Mouse (Mus musculus) stomach, embryonic 16.5 days (tissue): ENCODE data around the gene Hdac10. TPM values are rescaled to one million over a fixed set of nuclear protein-coding genes. Genes with fewer than 3 reads are reported as not detected.

Experiments used
- ATAC-seq: fragments of 200-750 bp; cut with Nextera tagmentation; 2 replicates; pipeline ENCODE4 v1.8.0; 2017; ENCODE audit warnings: moderate number of reproducible peaks, moderate TSS enrichment; ENCODE audit not compliant: insufficient read depth, low FRiP score
- H3K27ac ChIP-seq: fragments of 300-500 bp; sonication (generic); 2 replicates; pipeline ENCODE4 v1.5.1; 2014; ENCODE audit warnings: low read length
- H3K27me3 ChIP-seq: fragments of 300-500 bp; sonication (generic); 2 replicates; pipeline ENCODE4 v1.6.1; 2014; ENCODE audit warnings: low read length, control low read depth, mixed read lengths; ENCODE audit not compliant: control insufficient read depth, insufficient read depth
- H3K36me3 ChIP-seq: fragments of 300-500 bp; sonication (generic); 2 replicates; pipeline ENCODE4 v1.6.1; 2014; ENCODE audit warnings: low read length; ENCODE audit not compliant: control insufficient read depth, insufficient read depth
- H3K4me1 ChIP-seq: fragments of 300-500 bp; sonication (generic); 2 replicates; pipeline ENCODE4 v1.6.1; 2014; ENCODE audit warnings: low read length, control low read depth, mixed read lengths; ENCODE audit not compliant: control insufficient read depth, insufficient read depth
- H3K4me2 ChIP-seq: fragments of 300-500 bp; sonication (generic); 2 replicates; pipeline ENCODE4 v1.6.1; 2014; ENCODE audit warnings: low read depth, low read length, mixed read lengths
- H3K4me3 ChIP-seq: fragments of 300-500 bp; sonication (generic); replicated peaks from 2 replicates; pipeline ENCODE4 v1.5.1; 2014; ENCODE audit warnings: mild to moderate bottlenecking, low read length
- H3K9ac ChIP-seq: fragments of 300-500 bp; sonication (generic); 2 replicates; pipeline ENCODE4 v1.6.1; 2014; ENCODE audit warnings: low read length
- H3K9me3 ChIP-seq: fragments of 300-500 bp; sonication (generic); replicated peaks from 2 replicates; pipeline ENCODE4 v1.6.1; 2016; ENCODE audit warnings: low read length, control low read depth; ENCODE audit not compliant: control insufficient read depth
- WGBS: fragments of 180-500 bp; shearing (Covaris S2); extraction: QIAGEN DNeasy Blood & Tissue Kit; methylation state at CpG from one replicate; pipeline ENCODE4 v1.1.7; 2014; 5-methylcytosine and 5-hydroxymethylcytosine counted together
- polyA plus RNA-seq: library from polyadenylated mRNA; unstranded; fragments of >200 nt; fragmentation: Nextera tagmentation; extraction: Ambion mirVana; gene quantifications from 2 replicates; pipeline ENCODE4 v1.2.1, GENCODE M21; 2015

Hdac10 gene
- polyA plus RNA-seq, 1 experiment from 2014 or later, result 23.7 TPM

DNA sequence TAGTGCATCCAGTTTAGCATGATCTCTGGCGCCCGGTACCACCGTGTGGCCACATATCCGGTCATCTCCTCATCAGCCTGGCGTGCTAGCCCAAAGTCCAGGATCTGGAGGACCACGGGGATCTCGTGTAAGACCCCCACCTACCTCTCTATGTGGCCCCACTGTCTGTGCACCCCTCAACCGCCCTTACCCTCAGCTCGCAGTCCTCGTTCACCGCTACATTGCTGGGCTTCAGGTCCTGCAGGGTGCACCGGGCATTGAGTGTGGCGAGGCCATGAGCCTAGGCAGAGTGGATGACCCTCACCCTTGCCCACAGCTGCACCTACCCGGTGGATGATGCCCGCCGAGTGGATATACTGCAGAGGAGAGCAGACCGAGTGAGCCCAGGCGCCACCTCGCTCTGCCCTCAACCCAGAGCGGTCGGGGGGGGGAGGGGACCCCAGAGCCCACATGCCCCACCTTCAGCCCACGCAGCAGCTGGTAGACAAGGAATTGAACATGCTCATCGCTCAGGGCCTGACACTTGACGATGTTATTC is 17.4 kb upstream of the Hdac10 start:
- H3K36me3 ChIP-seq, result no peaks in the 10 kb centered on the region
- no peak for ATAC-seq
- peaks cover 17% of the 10 kb centered on the region for H3K4me1 ChIP-seq
- peaks cover 38% of the 10 kb centered on the region for H3K27me3 ChIP-seq
- H3K4me2 ChIP-seq, result no peak overlapping the region
- H3K27ac ChIP-seq, result no peak overlapping the region
- H3K4me3 ChIP-seq, result no peak overlapping the region
- no peak overlapping the region for H3K9ac ChIP-seq
- H3K9me3 ChIP-seq, result no peaks in the 10 kb centered on the region
- WGBS, result 65% methylated on average over 24 of the region's 24 CpGs

DNA sequence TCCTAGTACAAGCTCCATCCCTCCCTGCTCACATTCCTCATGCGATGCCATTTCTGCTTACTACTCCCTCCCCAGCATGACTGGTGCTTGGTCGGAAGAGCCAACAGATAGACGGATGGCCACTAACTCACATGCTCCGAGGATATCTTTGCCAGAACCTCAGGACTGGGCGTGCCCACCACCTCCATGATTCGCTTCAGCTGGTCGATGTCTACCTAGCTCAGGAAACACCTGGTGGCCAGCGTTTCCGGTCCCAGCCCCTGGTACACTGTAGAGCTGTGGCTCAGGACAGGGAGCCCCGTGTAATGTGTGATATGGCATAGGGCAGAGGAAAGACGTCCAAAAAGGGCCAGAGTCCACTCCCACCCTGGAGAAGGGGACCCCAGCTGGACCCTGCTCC is 16.5 kb upstream of the Hdac10 start:
- Histone ChIP-seq H3K9me3 (no peaks in the 10 kb centered on the region), H3K4me3 (no peak overlapping the region), H3K4me1 (peaks cover 20% of the 10 kb centered on the region), H3K4me2 (no peak overlapping the region), H3K9ac (no peak overlapping the region), H3K36me3 (no peaks in the 10 kb centered on the region), H3K27ac (no peak overlapping the region), H3K27me3 (peaks cover 44% of the 10 kb centered on the region)
- 87% methylated on average over 11 of the region's 11 CpGs for WGBS
- ATAC-seq, result no peak

DNA sequence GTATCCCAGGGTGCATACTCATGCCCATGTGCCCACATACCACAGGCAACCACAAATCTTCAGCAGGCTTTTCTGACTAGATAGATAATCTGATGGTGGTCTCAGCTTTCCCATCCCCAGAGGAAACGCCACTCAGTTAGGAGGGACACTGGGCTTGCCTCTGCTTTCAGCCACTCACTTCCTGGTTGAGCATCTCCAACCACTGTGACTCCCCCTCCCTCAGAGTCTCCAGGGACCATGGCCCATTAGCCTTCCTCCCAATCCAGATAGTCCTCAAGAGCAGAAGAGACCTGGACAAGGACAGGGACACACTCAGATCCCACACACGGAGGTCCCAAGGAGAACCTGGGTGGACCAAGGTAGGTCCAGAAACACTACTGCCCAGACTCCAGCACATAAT is 14.6 kb upstream of the Hdac10 start:
- Histone ChIP-seq H3K27ac (no peak overlapping the region), H3K4me1 (peaks cover 14% of the 10 kb centered on the region), H3K4me3 (no peak overlapping the region), H3K4me2 (no peak overlapping the region), H3K36me3 (no peaks in the 10 kb centered on the region), H3K9me3 (no peaks in the 10 kb centered on the region), H3K9ac (no peak overlapping the region), H3K27me3 (peaks cover 42% of the 10 kb centered on the region)
- 71% methylated on average over 2 of the region's 2 CpGs for WGBS
- no peak for ATAC-seq

DNA sequence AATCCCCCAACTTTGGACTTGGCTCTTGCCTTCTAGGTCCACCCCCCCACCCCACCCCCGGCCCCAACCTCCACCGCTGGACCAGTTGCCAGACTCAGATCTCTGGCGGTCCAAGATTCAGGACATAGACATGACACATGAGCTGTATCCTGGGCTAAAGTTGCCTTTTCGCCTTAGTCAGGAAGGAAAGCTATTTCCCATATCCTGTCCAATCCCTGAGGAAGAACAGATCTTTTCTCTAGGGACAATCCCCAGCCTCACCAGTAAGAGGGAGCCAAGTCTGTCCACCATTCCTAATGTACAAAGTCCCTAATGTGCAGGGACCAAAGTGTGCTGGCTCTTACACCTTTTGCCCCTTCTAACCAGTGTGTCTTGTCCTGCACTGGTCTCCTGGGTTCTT is 13.4 kb upstream of the Hdac10 start:
- ATAC-seq, result no peak
- no peaks in the 10 kb centered on the region for H3K9me3 ChIP-seq
- H3K4me2 ChIP-seq, result no peak overlapping the region
- WGBS, result 50% methylated on average over 4 of the region's 4 CpGs
- no peak overlapping the region for H3K27ac ChIP-seq
- peaks cover 30% of the 10 kb centered on the region for H3K27me3 ChIP-seq
- H3K36me3 ChIP-seq, result no peaks in the 10 kb centered on the region
- no peak overlapping the region for H3K9ac ChIP-seq
- H3K4me3 ChIP-seq, result no peak overlapping the region
- H3K4me1 ChIP-seq, result peaks cover 8% of the 10 kb centered on the region

DNA sequence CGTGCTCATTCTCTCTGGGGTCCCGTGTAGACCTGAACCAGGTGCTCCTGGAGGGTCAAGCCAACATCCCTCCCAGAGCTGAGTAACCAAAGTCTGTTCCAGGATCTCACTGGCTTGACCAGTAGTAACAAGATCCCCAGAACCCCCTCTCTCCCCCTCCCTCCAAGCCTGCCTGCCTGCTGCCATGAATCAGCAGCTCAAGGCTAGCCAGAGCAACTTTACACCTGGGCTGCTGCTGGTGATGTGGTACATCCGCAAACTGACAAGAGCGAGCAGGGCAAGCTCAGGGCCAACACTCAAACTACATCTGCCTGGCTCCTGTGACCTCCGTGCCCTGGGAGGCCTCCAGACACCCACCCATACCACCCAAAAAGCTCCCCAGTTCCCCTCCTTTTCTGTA is 12.9 kb upstream of the Hdac10 start:
- Histone ChIP-seq H3K27me3 (peaks cover 29% of the 10 kb centered on the region), H3K4me2 (no peak overlapping the region), H3K9ac (no peak overlapping the region), H3K4me1 (peaks cover 5% of the 10 kb centered on the region), H3K4me3 (no peak overlapping the region), H3K9me3 (no peaks in the 10 kb centered on the region), H3K27ac (no peak overlapping the region), H3K36me3 (no peaks in the 10 kb centered on the region)
- no peak for ATAC-seq
- WGBS, result 13% methylated on average over 5 of the region's 5 CpGs

DNA sequence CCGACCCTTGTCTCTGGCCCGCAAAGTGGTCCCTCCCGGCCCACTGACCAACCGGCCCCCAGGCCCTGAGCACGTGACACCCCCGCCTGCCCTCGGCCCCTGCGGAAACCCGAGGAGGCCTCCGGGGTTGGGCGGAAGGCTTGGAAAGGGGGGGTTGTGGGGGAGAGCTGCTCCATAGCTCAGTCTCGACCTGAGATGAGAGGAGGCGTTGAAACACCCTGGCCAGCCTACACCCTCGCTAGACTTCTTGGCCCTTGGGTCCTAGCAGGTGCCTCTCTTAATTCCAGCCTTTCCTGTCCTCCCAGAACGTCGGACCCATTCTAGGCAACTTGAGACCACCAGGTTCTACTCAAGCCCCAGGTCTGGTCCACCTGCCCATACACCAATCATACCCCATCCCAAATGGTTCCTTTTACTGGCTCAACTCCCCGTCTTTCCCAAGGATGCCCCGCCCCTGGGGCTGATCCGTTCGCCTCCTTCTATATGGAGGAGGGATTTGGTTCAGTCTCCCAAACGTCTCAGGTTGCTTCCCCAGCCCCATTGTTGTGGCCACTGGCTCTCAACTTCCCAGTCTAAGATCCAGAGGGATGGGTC is 12.3 kb upstream of the Hdac10 start, which contains the start of gene Mapk12:
TSS of gene Mapk12 (minus strand) at position 45 of the 594 bp plus-strand sequence.
- no peaks in the 10 kb centered on the region for H3K36me3 ChIP-seq
- H3K27ac ChIP-seq, result no peak within 1 kb of the TSS
- peaks cover 27% of the 10 kb centered on the region for H3K27me3 ChIP-seq
- ATAC-seq, result peak; percentile 61; the same call in 1 of the 2 replicates
- H3K4me1 ChIP-seq, result peaks cover 5% of the 10 kb centered on the region
- peak within 1 kb of the TSS; percentile 59 for H3K9ac ChIP-seq
- WGBS, result 2% methylated on average over 21 of the region's 21 CpGs
- peak within 1 kb of the TSS; percentile 61 for H3K4me2 ChIP-seq
- peak within 1 kb of the TSS; percentile 42 for H3K4me3 ChIP-seq
- no peaks in the 10 kb centered on the region for H3K9me3 ChIP-seq

DNA sequence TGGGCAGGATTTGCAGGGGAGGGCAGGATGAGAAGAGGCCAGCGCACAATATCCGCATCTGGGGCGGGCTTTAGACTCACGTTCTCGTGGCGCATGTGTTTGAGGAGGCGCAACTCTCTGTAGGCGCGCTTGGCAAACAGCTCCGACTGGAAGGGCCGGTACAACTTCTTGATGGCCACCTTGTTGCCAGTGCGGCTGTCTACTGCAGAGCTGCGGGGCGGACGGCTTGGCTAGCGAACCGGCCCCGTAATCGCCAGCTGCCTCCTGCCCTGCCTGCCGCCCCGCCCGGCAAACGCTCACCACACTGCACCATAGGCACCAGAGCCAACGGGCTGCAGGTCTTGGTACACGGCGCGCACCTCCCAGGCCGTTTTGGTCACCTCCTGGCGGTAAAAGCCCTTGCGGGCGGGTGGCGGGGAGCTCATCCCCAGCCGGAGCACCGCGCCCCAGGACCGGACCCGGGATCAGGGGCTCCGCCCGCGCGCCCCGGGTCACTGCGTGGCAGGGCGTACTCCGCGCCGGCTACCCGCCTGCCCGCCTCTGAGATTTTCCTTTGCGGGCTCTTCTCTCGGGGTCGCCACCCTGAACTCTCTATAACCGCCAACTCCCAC is 11.7 kb upstream of the Hdac10 start:
- peaks cover 5% of the 10 kb centered on the region for H3K4me1 ChIP-seq
- 0% methylated on average over 53 of the region's 53 CpGs for WGBS
- H3K36me3 ChIP-seq, result no peaks in the 10 kb centered on the region
- no peak overlapping the region for H3K27ac ChIP-seq
- H3K4me2 ChIP-seq, result peak overlapping the region; percentile 61
- peak; percentile 46; the same call in 1 of the 2 replicates for ATAC-seq
- peak overlapping the region; percentile 42 for H3K4me3 ChIP-seq
- no peaks in the 10 kb centered on the region for H3K9me3 ChIP-seq
- peaks cover 24% of the 10 kb centered on the region for H3K27me3 ChIP-seq
- peak overlapping the region; percentile 59 for H3K9ac ChIP-seq

DNA sequence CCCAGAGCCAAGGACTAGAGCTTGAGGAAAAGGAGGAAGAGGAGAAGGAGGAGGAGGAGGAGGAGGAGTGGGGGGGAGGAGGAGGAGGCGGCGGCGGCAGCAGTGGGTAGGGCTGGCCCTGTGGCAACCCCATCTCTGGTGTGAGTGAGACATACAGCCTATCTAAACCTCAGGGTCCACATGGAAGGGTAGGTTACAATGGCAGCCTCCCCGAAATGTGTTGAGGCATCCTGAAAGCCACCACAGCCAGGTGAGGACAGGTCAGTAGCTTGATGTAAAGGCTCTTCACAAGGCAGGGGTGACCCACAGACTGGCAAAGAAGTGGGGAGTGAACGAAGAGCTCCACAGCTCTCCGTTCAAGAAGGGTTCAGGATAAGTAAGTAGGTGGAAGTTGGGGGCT is 10.0 kb upstream of the Hdac10 start:
- H3K4me2 ChIP-seq, result no peak overlapping the region
- peaks cover 5% of the 10 kb centered on the region for H3K4me1 ChIP-seq
- peaks cover 24% of the 10 kb centered on the region for H3K27me3 ChIP-seq
- no peak for ATAC-seq
- H3K36me3 ChIP-seq, result no peaks in the 10 kb centered on the region
- no peak overlapping the region for H3K9ac ChIP-seq
- 95% methylated on average over 6 of the region's 6 CpGs for WGBS
- no peak overlapping the region for H3K27ac ChIP-seq
- H3K9me3 ChIP-seq, result no peaks in the 10 kb centered on the region
- H3K4me3 ChIP-seq, result no peak overlapping the region

DNA sequence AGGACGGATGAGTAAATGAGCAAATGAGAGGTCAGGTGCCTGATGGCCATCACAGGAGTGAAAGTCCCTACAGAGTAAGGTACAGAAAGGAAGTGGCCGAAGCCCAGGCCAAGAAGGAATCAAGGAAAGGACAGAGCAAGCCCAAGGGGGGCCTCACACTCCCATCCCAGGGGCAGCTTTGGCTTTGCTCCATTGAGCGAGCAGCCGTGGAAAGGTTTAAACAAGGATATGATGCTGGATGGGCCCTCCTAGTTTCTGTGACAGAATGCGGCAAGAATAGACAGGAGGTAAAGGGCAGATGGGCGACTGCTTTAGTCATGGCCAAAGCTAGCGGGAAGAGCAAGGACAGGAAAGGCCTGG is 9.5 kb upstream of the Hdac10 start:
- WGBS, result 84% methylated on average over 7 of the region's 7 CpGs
- Histone ChIP-seq H3K27me3 (peaks cover 24% of the 10 kb centered on the region), H3K4me2 (no peak overlapping the region), H3K9ac (no peak overlapping the region), H3K4me3 (no peak overlapping the region), H3K27ac (no peak overlapping the region), H3K9me3 (no peaks in the 10 kb centered on the region), H3K4me1 (peaks cover 5% of the 10 kb centered on the region), H3K36me3 (no peaks in the 10 kb centered on the region)
- ATAC-seq, result no peak
